Comparison of ENCODE assay signal across 8 mouse cellular contexts in genomic region chr4:134041317-134042123, GRCm38 (mm10). TPM values are rescaled to one million over a fixed set of nuclear protein-coding genes. Genes with fewer than 3 reads are reported as not detected.
DNase-seq lines count a peak whose midpoint lies in the region; ATAC-seq and TF ChIP-seq lines count a peak whose summit lies in the region.

No protein-coding gene starts in this region.

- peak; percentile 38 for DNase-seq in hindbrain, embryonic 11.5 days (ENCODE audit: low spot score)
- peak; percentile 30 to 47 for DNase-seq in CD8-positive naive resting alpha-beta T cell, adult 2 months (ENCODE audit: low read depth in 2 of 2, low spot score in 2 of 2)
- DNase-seq in T-cell, adult 2 months (ENCODE audit: low spot score): peak; percentile 56
- DNase-seq in lung, postnatal 0 days (ENCODE audit: low spot score): peak; percentile 64
- DNase-seq in c-Kit-positive CD71-positive TER-119-positive erythroid progenitor cells, embryonic 14.5 days (ENCODE audit: low spot score): no peak
- no peak for DNase-seq in layer of hippocampus, postnatal 25 days (ENCODE audit: extremely low spot score in 1 of 2, low spot score in 1 of 2)
- no peak for DNase-seq in layer of hippocampus, adult 18-20 months (ENCODE audit: low spot score in 2 of 2)

- TF ChIP-seq EP300 in lung, postnatal 0 days (IDR thresholded peaks at IDR 0.05): no peak

- 0 out of 2 replicates have a peak overlapping the region, but pooled peaks have one; percentile 30 for H3K27ac ChIP-seq in hindbrain, embryonic 11.5 days (ENCODE audit: low read depth, low read length)
- H3K27ac ChIP-seq in hindbrain, embryonic 16.5 days (ENCODE audit: low read depth, low read length): no peak overlapping the region
- H3K27ac ChIP-seq in lung, postnatal 0 days (ENCODE audit: low read length): no peak overlapping the region

- no peaks in the 10 kb centered on the region for H3K36me3 ChIP-seq in hindbrain, embryonic 11.5 days (ENCODE audit: control insufficient read depth, insufficient read depth, low read length)
- H3K36me3 ChIP-seq in hindbrain, embryonic 16.5 days (ENCODE audit: control insufficient read depth, insufficient read depth, low read length): no peaks in the 10 kb centered on the region
- H3K36me3 ChIP-seq in lung, postnatal 0 days (ENCODE audit: insufficient read depth, low read length): no peaks in the 10 kb centered on the region

- H3K4me3 ChIP-seq in hindbrain, embryonic 11.5 days (ENCODE audit: low read depth, low read length): no peak overlapping the region
- H3K4me3 ChIP-seq in hindbrain, embryonic 16.5 days (ENCODE audit: low read length): no peak overlapping the region
- no peak overlapping the region for H3K4me3 ChIP-seq in lung, postnatal 0 days (ENCODE audit: low read depth, low read length)

- no peaks in the 10 kb centered on the region for H3K27me3 ChIP-seq in hindbrain, embryonic 11.5 days (ENCODE audit: control insufficient read depth, insufficient read depth, low read length)
- no peaks in the 10 kb centered on the region for H3K27me3 ChIP-seq in hindbrain, embryonic 16.5 days (replicated peaks; ENCODE audit: control insufficient read depth, insufficient read depth, low read length)
- H3K27me3 ChIP-seq in lung, postnatal 0 days (replicated peaks; ENCODE audit: insufficient read depth, low read length): no peaks in the 10 kb centered on the region

- no peak for ATAC-seq in hindbrain, embryonic 11.5 days (ENCODE audit: low FRiP score)
- ATAC-seq in hindbrain, embryonic 16.5 days: no peak
- no peak for ATAC-seq in lung, postnatal 0 days

- H3K4me2 ChIP-seq in hindbrain, embryonic 11.5 days (replicated peaks; ENCODE audit: low read depth, low read length): no peak overlapping the region
- H3K4me2 ChIP-seq in hindbrain, embryonic 16.5 days (ENCODE audit: low read length): no peak overlapping the region
- no peak overlapping the region for H3K4me2 ChIP-seq in lung, postnatal 0 days (replicated peaks; ENCODE audit: low read depth, low read length)

- TF ChIP-seq CTCF in lung, postnatal 0 days (IDR thresholded peaks at IDR 0.05): no peak

- H3K4me1 ChIP-seq in hindbrain, embryonic 11.5 days (replicated peaks; ENCODE audit: control insufficient read depth, insufficient read depth, low read length): 0 out of 2 replicates have a peak, but pooled peaks cover 2% of the 10 kb centered on the region
- H3K4me1 ChIP-seq in hindbrain, embryonic 16.5 days (ENCODE audit: control insufficient read depth, insufficient read depth, low read depth, low read length): no peaks in the 10 kb centered on the region
- no peaks in the 10 kb centered on the region for H3K4me1 ChIP-seq in lung, postnatal 0 days (ENCODE audit: insufficient read depth, low read depth, low read length)

- no peaks in the 10 kb centered on the region for H3K9me3 ChIP-seq in hindbrain, embryonic 11.5 days (ENCODE audit: control insufficient read depth, low read length)
- H3K9me3 ChIP-seq in hindbrain, embryonic 16.5 days (ENCODE audit: control insufficient read depth, low read length): no peaks in the 10 kb centered on the region
- no peaks in the 10 kb centered on the region for H3K9me3 ChIP-seq in lung, postnatal 0 days (ENCODE audit: low read length)

- 0 out of 2 replicates have a peak overlapping the region, but pooled peaks have one; percentile 4 for H3K9ac ChIP-seq in hindbrain, embryonic 11.5 days (ENCODE audit: low read depth, low read length)
- no peak overlapping the region for H3K9ac ChIP-seq in hindbrain, embryonic 16.5 days (ENCODE audit: low read depth, low read length)
- H3K9ac ChIP-seq in lung, postnatal 0 days (replicated peaks; ENCODE audit: low read depth): no peak overlapping the region

- WGBS in hindbrain, embryonic 11.5 days: 65% methylated on average over 9 of the region's 9 CpGs
- 46% methylated on average over 9 of the region's 9 CpGs for WGBS in hindbrain, embryonic 16.5 days
- whole genome bisulfite sequencing in lung, postnatal 0 days: 20% methylated on average over 9 of the region's 9 CpGs

RNA-seq across cellular contexts. Expression of gene Zfp683, which starts 12.1 kb away (rescaled TPM):
- polyA plus RNA-seq in hindbrain, embryonic 11.5 days (2014; fragmentation: Nextera tagmentation; extraction: Ambion mirVana): not detected in 2 replicates
- not detected in 2 replicates for polyA plus RNA-seq in hindbrain, embryonic 16.5 days (2015; fragmentation: Nextera tagmentation; extraction: Ambion mirVana)
- not detected in 2 replicates for polyA plus RNA-seq in lung, postnatal 0 days (2015; fragmentation: Nextera tagmentation; extraction: Ambion mirVana)
- not detected for total RNA-seq in layer of hippocampus, postnatal 25 days (2021)
- not detected for total RNA-seq in layer of hippocampus, adult 18-20 months (2021)

RNA-seq across cellular contexts. Expression of gene Crybg2, which starts 19.1 kb away (rescaled TPM):
- polyA plus RNA-seq in hindbrain, embryonic 11.5 days (2014; fragmentation: Nextera tagmentation; extraction: Ambion mirVana): 1.4 and 1.8 TPM in 2 replicates
- polyA plus RNA-seq in hindbrain, embryonic 16.5 days (2015; fragmentation: Nextera tagmentation; extraction: Ambion mirVana): 3.7 and 5.3 TPM in 2 replicates
- 2.8 and 3.1 TPM in 2 replicates for polyA plus RNA-seq in lung, postnatal 0 days (2015; fragmentation: Nextera tagmentation; extraction: Ambion mirVana)
- 1 to 10 TPM; 1.2 to 1.6 TPM for total RNA-seq in layer of hippocampus, postnatal 25 days (2021)
- 1 to 10 TPM; 2.1 to 4.2 TPM for total RNA-seq in layer of hippocampus, adult 18-20 months (2021)

RNA-seq across cellular contexts. Expression of gene Lin28a, which starts 22.9 kb away (rescaled TPM):
- polyA plus RNA-seq in hindbrain, embryonic 11.5 days (2014; fragmentation: Nextera tagmentation; extraction: Ambion mirVana): 2.9 and 3.7 TPM in 2 replicates
- 0.16 and 0.35 TPM in 2 replicates for polyA plus RNA-seq in hindbrain, embryonic 16.5 days (2015; fragmentation: Nextera tagmentation; extraction: Ambion mirVana)
- polyA plus RNA-seq in lung, postnatal 0 days (2015; fragmentation: Nextera tagmentation; extraction: Ambion mirVana): 0.19 TPM in 1 of 2 replicates, not detected in the other
- total RNA-seq in layer of hippocampus, postnatal 25 days (2021): not detected
- not detected for total RNA-seq in layer of hippocampus, adult 18-20 months (2021)

RNA-seq across cellular contexts. Expression of gene Dhdds, which starts 40.8 kb away (rescaled TPM):
- 34.9 and 38.1 TPM in 2 replicates for polyA plus RNA-seq in hindbrain, embryonic 11.5 days (2014; fragmentation: Nextera tagmentation; extraction: Ambion mirVana)
- 49.7 and 49.8 TPM in 2 replicates for polyA plus RNA-seq in hindbrain, embryonic 16.5 days (2015; fragmentation: Nextera tagmentation; extraction: Ambion mirVana)
- 23.8 and 25.1 TPM in 2 replicates for polyA plus RNA-seq in lung, postnatal 0 days (2015; fragmentation: Nextera tagmentation; extraction: Ambion mirVana)
- total RNA-seq in layer of hippocampus, postnatal 25 days (2021): 10 to 100 TPM; 62.2 to 62.6 TPM
- total RNA-seq in layer of hippocampus, adult 18-20 months (2021): 10 to 100 TPM; 56.6 to 61.9 TPM

RNA-seq across cellular contexts. Expression of gene Cd52, which starts 53.4 kb away (rescaled TPM):
- polyA plus RNA-seq in hindbrain, embryonic 11.5 days (2014; fragmentation: Nextera tagmentation; extraction: Ambion mirVana): 4.5 and 5.1 TPM in 2 replicates
- polyA plus RNA-seq in hindbrain, embryonic 16.5 days (2015; fragmentation: Nextera tagmentation; extraction: Ambion mirVana): 1.5 and 1.8 TPM in 2 replicates
- 65.8 and 65.9 TPM in 2 replicates for polyA plus RNA-seq in lung, postnatal 0 days (2015; fragmentation: Nextera tagmentation; extraction: Ambion mirVana)
- 1 to 10 TPM; 1.6 TPM for total RNA-seq in layer of hippocampus, postnatal 25 days (2021)
- 1 to 10 TPM in 1 of 2 experiments, under 1 TPM in 1; 0.74 to 1.9 TPM for total RNA-seq in layer of hippocampus, adult 18-20 months (2021)

Comparison
In these comparisons a context has a peak if more than half of its experiments do, and no peak if none do; other contexts are left out.
1. DNase-seq: peak in hindbrain, embryonic 11.5 days (single experiment), CD8-positive naive resting alpha-beta T cell, adult 2 months (2 of 2), T-cell, adult 2 months (single experiment) and lung, postnatal 0 days (single experiment); none in c-Kit-positive CD71-positive TER-119-positive erythroid progenitor cells, embryonic 14.5 days (single experiment), layer of hippocampus, postnatal 25 days (0 of 2) and layer of hippocampus, adult 18-20 months (0 of 2).